ENCODE assay signal across 8 mouse cellular contexts in genomic region chr9:36968713-36969112, GRCm38 (mm10).
DNase-seq lines count a peak whose midpoint lies in the region; ATAC-seq and TF ChIP-seq lines count a peak whose summit lies in the region.

No protein-coding gene starts in this region.

- H3K36me3 ChIP-seq in embryonic facial prominence, embryonic 10.5 days (replicated peaks), result peaks cover 16% of the 10 kb centered on the region
- H3K36me3 ChIP-seq in midbrain, embryonic 12.5 days, result 0 out of 2 replicates have a peak, but pooled peaks cover 3% of the 10 kb centered on the region

- no peaks in the 10 kb centered on the region for H3K4me1 ChIP-seq in lung, adult 2 months (ENCODE audit: control insufficient read depth, insufficient read depth, low read length)
- H3K4me1 ChIP-seq in embryonic facial prominence, embryonic 10.5 days, result peaks cover 81% of the 10 kb centered on the region
- H3K4me1 ChIP-seq in midbrain, embryonic 12.5 days, result peaks cover 45% of the 10 kb centered on the region

- ATAC-seq in midbrain, embryonic 12.5 days (ENCODE audit: low FRiP score, low read depth), result peak; percentile 32

- H3K4me2 ChIP-seq in midbrain, embryonic 12.5 days (replicated peaks), result no peak overlapping the region

- peak; percentile 70 for TF ChIP-seq CTCF in lung, adult 2 months (IDR thresholded peaks at IDR 0.05; ENCODE audit: insufficient read depth, low read length)

- H3K4me3 ChIP-seq in lung, adult 2 months (replicated peaks; ENCODE audit: extremely low read depth, low read depth, low read length), result no peak overlapping the region
- no peak overlapping the region for H3K4me3 ChIP-seq in embryonic facial prominence, embryonic 10.5 days
- no peak overlapping the region for H3K4me3 ChIP-seq in midbrain, embryonic 12.5 days

- no peak overlapping the region for H3K27ac ChIP-seq in embryonic facial prominence, embryonic 10.5 days (replicated peaks)
- H3K27ac ChIP-seq in midbrain, embryonic 12.5 days (replicated peaks), result no peak overlapping the region

- H3K27me3 ChIP-seq in embryonic facial prominence, embryonic 10.5 days (replicated peaks; ENCODE audit: low read depth, poor library complexity, severe bottlenecking), result no peaks in the 10 kb centered on the region
- H3K27me3 ChIP-seq in midbrain, embryonic 12.5 days, result no peaks in the 10 kb centered on the region; the same call in 1 of the 2 replicates

- TF ChIP-seq POLR2A in lung, adult 2 months (IDR thresholded peaks at IDR 0.05; ENCODE audit: borderline replicate concordance, extremely low read depth, low read depth, low read length), result no peak

- no peak overlapping the region for H3K9ac ChIP-seq in midbrain, embryonic 12.5 days (replicated peaks)

- WGBS in lung, adult 2 months, result 49% methylated on average over 7 of the region's 7 CpGs
- WGBS in embryonic facial prominence, embryonic 10.5 days, result 49% methylated on average over 7 of the region's 7 CpGs
- WGBS in midbrain, embryonic 12.5 days, result 43% methylated on average over 7 of the region's 7 CpGs

- DNase-seq in lung, adult 2 months, result peak; percentile 21
- DNase-seq in lung, postnatal 25 days (ENCODE audit: low spot score), result no peak
- peak; percentile 20 for DNase-seq in adrenal gland, postnatal 25 days
- DNase-seq in embryonic facial prominence, embryonic 10.5 days (ENCODE audit: low spot score), result peak; percentile 72
- DNase-seq in induced T-regulatory cell, adult 2 months (ENCODE audit: low read depth), result peak; percentile 57
- DNase-seq in thymus, postnatal 10 days (ENCODE audit: low spot score in 2 of 2), result peak; percentile 8 to 72
- no peak for DNase-seq in spleen, postnatal 36 days (ENCODE audit: low spot score in 2 of 2)

- H3K9me3 ChIP-seq in embryonic facial prominence, embryonic 10.5 days, result no peaks in the 10 kb centered on the region
- H3K9me3 ChIP-seq in midbrain, embryonic 12.5 days, result no peaks in the 10 kb centered on the region

Comparison
In these comparisons a context has a peak if more than half of its experiments do, and no peak if none do; other contexts are left out.
1. DNase-seq: peak in lung, adult 2 months (single experiment), adrenal gland, postnatal 25 days (single experiment), embryonic facial prominence, embryonic 10.5 days (single experiment), induced T-regulatory cell, adult 2 months (single experiment) and thymus, postnatal 10 days (2 of 2); none in lung, postnatal 25 days (single experiment) and spleen, postnatal 36 days (0 of 2).